ENCODE assay signal across 8 mouse cellular contexts in the genomic region with DNA sequence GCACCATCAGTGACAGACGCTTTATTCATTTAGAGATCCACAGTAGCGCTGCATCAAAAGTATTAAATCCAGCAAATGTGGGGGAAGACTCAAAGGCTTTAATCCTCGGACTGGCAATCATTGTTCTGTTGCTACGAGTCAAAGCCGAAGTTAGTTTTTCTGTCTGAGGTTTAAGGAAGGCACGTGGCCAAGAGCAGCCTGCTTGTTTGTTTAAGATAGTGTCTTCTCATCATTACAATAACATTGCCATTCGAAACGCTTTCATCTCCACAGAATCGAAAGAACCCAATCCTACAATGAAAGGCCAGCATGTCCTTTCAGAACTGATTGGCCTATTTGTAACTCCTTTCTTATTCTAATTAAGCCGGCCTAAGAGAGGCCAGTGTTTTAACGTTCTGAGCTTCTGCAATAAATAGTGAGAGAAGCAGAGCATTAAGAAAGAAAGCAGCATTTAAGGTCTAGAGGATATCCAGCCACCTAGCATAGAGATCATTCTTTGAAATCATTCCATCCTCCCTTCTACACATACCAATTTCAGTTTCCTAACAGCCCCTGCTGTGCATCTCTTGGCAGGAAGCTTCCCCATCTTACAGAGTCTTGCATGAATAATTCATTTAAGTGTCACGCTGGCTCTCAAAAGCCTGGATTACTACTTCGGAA.
DNase-seq lines count a peak whose midpoint lies in the region; ATAC-seq lines count a peak whose summit lies in the region.

No protein-coding gene starts in this region.

- under 1% methylated on average over 13 of the region's 13 CpGs for WGBS in forebrain, embryonic 11.5 days
- under 1% methylated on average over 13 of the region's 13 CpGs for WGBS in midbrain, embryonic 14.5 days

- no peaks in the 10 kb centered on the region for H3K36me3 ChIP-seq in forebrain, embryonic 11.5 days (ENCODE audit: control insufficient read depth, insufficient read depth, low read length)
- no peaks in the 10 kb centered on the region for H3K36me3 ChIP-seq in midbrain, embryonic 14.5 days (ENCODE audit: control insufficient read depth, insufficient read depth, low read length)

- intact Hi-C loops in left cerebral cortex, postnatal 25 days (cut with DNase I): no loop called here
- intact Hi-C loops in left cerebral cortex, postnatal 36 days (cut with DNase I): no loop called here

- DNase-seq in cerebellum, adult 11 months: no peak
- peak; percentile 15 to 68 for DNase-seq in left cerebral cortex, postnatal 25 days (ENCODE audit: low spot score in 2 of 2)
- DNase-seq in left cerebral cortex, postnatal 36 days (ENCODE audit: low spot score in 2 of 2): no peak
- no peak for DNase-seq in forebrain, embryonic 11.5 days (ENCODE audit: low spot score)
- DNase-seq in midbrain, embryonic 14.5 days: peak; percentile 78
- DNase-seq in gastrocnemius, adult 8-10 months (ENCODE audit: low spot score in 2 of 2): no peak
- no peak for DNase-seq in gastrocnemius, postnatal 4 days (ENCODE audit: low spot score in 2 of 2)

- H3K9ac ChIP-seq in forebrain, embryonic 11.5 days (ENCODE audit: low read length): no peak overlapping the region; the same call in 1 of the 2 replicates
- no peak overlapping the region; the same call in 1 of the 2 replicates for H3K9ac ChIP-seq in midbrain, embryonic 14.5 days (replicated peaks; ENCODE audit: low read length)

- peak overlapping the region; percentile 6; the same call in 1 of the 2 replicates for H3K4me3 ChIP-seq in forebrain, embryonic 11.5 days (ENCODE audit: low read depth, low read length)
- peak overlapping the region; percentile 5 for H3K4me3 ChIP-seq in midbrain, embryonic 14.5 days (replicated peaks; ENCODE audit: low read depth, low read length)

- peaks cover 3% of the 10 kb centered on the region for H3K27me3 ChIP-seq in forebrain, embryonic 11.5 days (ENCODE audit: control insufficient read depth, insufficient read depth, low read length)
- 0 out of 2 replicates have a peak, but pooled peaks cover 6% of the 10 kb centered on the region for H3K27me3 ChIP-seq in midbrain, embryonic 14.5 days (ENCODE audit: control insufficient read depth, insufficient read depth, low read length)

- ATAC-seq in cerebellum, adult (ENCODE audit: insufficient number of reproducible peaks, low FRiP score, low TSS enrichment): peak; percentile 50
- peak; percentile 74 for ATAC-seq in forebrain, embryonic 11.5 days (replicated peaks; ENCODE audit: low FRiP score)
- peak; percentile 73 for ATAC-seq in midbrain, embryonic 14.5 days (ENCODE audit: low FRiP score, low TSS enrichment)

- H3K27ac ChIP-seq in forebrain, embryonic 11.5 days (ENCODE audit: low read depth, low read length): no peak overlapping the region
- H3K27ac ChIP-seq in midbrain, embryonic 14.5 days (replicated peaks; ENCODE audit: low read depth, low read length): peak overlapping the region; percentile 73

- 0 out of 2 replicates have a peak, but pooled peaks cover 7% of the 10 kb centered on the region for H3K4me1 ChIP-seq in forebrain, embryonic 11.5 days (replicated peaks; ENCODE audit: control insufficient read depth, insufficient read depth, low read length)
- H3K4me1 ChIP-seq in midbrain, embryonic 14.5 days (ENCODE audit: control insufficient read depth, insufficient read depth, low read length): peaks cover 24% of the 10 kb centered on the region

- peak overlapping the region; percentile 51 for H3K4me2 ChIP-seq in forebrain, embryonic 11.5 days (ENCODE audit: low read depth, low read length, severe bottlenecking)
- peak overlapping the region; percentile 45 for H3K4me2 ChIP-seq in midbrain, embryonic 14.5 days (ENCODE audit: low read length)

- H3K9me3 ChIP-seq in forebrain, embryonic 11.5 days (ENCODE audit: control insufficient read depth, low read length): no peaks in the 10 kb centered on the region
- no peaks in the 10 kb centered on the region for H3K9me3 ChIP-seq in midbrain, embryonic 14.5 days (ENCODE audit: control insufficient read depth, low read length)

Comparison
In these comparisons a context has a peak if more than half of its experiments do, and no peak if none do; other contexts are left out.
1. DNase-seq: peak in left cerebral cortex, postnatal 25 days (2 of 2) and midbrain, embryonic 14.5 days (single experiment); none in cerebellum, adult 11 months (single experiment), left cerebral cortex, postnatal 36 days (0 of 2), forebrain, embryonic 11.5 days (single experiment), gastrocnemius, adult 8-10 months (0 of 2) and gastrocnemius, postnatal 4 days (0 of 2).
2. Peak in every context shown above with its lines, with median percentiles within 50 percentile points of each other: ATAC-seq.